Mouse (Mus musculus) hindbrain, embryonic 11.5 days (tissue): Measurements from ENCODE around the gene Enoph1. TPM values are rescaled to one million over a fixed set of nuclear protein-coding genes. Genes with fewer than 3 reads are reported as not detected.
A peak's percentile ranks its signal among the peaks of the same experiment; 100 is the strongest.

Experiments
- ATAC-seq: fragments of 200-750 bp; cut with Nextera tagmentation; 2 replicates; pipeline ENCODE4 v1.8.0; 2017; ENCODE audit warnings: mild to moderate bottlenecking, moderate TSS enrichment, moderate library complexity; ENCODE audit not compliant: low FRiP score
- DNase-seq: peaks from one replicate; pipeline ENCODE4 v3.0.0-alpha.2; 2015; ENCODE audit warnings: low spot score
- H3K27ac ChIP-seq: fragments of 300-500 bp; sonication (generic); 2 replicates; pipeline ENCODE4 v1.5.1; 2014; ENCODE audit warnings: mild to moderate bottlenecking, low read depth, low read length
- H3K27me3 ChIP-seq: fragments of 300-500 bp; sonication (generic); 2 replicates; pipeline ENCODE4 v1.6.1; 2014; ENCODE audit warnings: mild to moderate bottlenecking, low read length, moderate library complexity, mixed read lengths; ENCODE audit not compliant: control insufficient read depth, insufficient read depth
- H3K36me3 ChIP-seq: fragments of 300-500 bp; sonication (generic); 2 replicates; pipeline ENCODE4 v1.6.1; 2014; ENCODE audit warnings: mild to moderate bottlenecking, low read length, moderate library complexity, mixed read lengths; ENCODE audit not compliant: control insufficient read depth, insufficient read depth
- H3K4me1 ChIP-seq: fragments of 300-500 bp; sonication (generic); replicated peaks from 2 replicates; pipeline ENCODE4 v1.6.1; 2014; ENCODE audit warnings: low read length, mixed read lengths; ENCODE audit not compliant: control insufficient read depth, insufficient read depth
- H3K4me2 ChIP-seq: fragments of 300-500 bp; sonication (generic); replicated peaks from 2 replicates; pipeline ENCODE4 v1.6.1; 2014; ENCODE audit warnings: mild to moderate bottlenecking, low read depth, low read length
- H3K4me3 ChIP-seq: fragments of 300-500 bp; sonication (generic); 2 replicates; pipeline ENCODE4 v1.5.1; 2014; ENCODE audit warnings: low read depth, low read length
- H3K9ac ChIP-seq: fragments of 300-500 bp; sonication (generic); 2 replicates; pipeline ENCODE4 v1.6.1; 2014; ENCODE audit warnings: low read depth, low read length
- H3K9me3 ChIP-seq: fragments of 300-500 bp; sonication (generic); 2 replicates; pipeline ENCODE4 v1.6.1; 2016; ENCODE audit warnings: low read length; ENCODE audit not compliant: control insufficient read depth
- WGBS: fragments of 180-500 bp; shearing (Covaris S2); extraction: QIAGEN DNeasy Blood & Tissue Kit; methylation state at CpG from one replicate; pipeline ENCODE4 v1.1.7; 2014; 5-methylcytosine and 5-hydroxymethylcytosine counted together
- polyA plus RNA-seq: library from polyadenylated mRNA; unstranded; fragments of >200 nt; fragmentation: Nextera tagmentation; extraction: Ambion mirVana; gene quantifications from 2 replicates; pipeline ENCODE4 v1.2.1, GENCODE M21; 2014

The Enoph1 gene
- 47.6 and 48.8 TPM in 2 replicates for polyA plus RNA-seq

- Histone ChIP-seq H3K27me3 (no peaks in the 10 kb centered on the region), H3K4me1 (no peaks in the 10 kb centered on the region; the same call in none of the 2 replicates), H3K4me2 (peak within 1 kb of the TSS; percentile 66), H3K4me3 (peak within 1 kb of the TSS; percentile 97), H3K27ac (peak within 1 kb of the TSS; percentile 98), H3K9me3 (no peaks in the 10 kb centered on the region), H3K9ac (peak within 1 kb of the TSS; percentile 100), H3K36me3 (peaks cover 5% of the 10 kb centered on the region; the same call in 1 of the 2 replicates)
- peak; percentile 92 for ATAC-seq
- DNase-seq: peak; percentile 96
- WGBS: 0% methylated on average over 56 of the region's 57 CpGs
Observed at GRCm38 (mm10) chr5:100039602-100040142, at the start of gene Enoph1, which contains the start of gene Hnrnpdl. TSS of gene Enoph1 (plus strand) at chr5:100039985. TSS of gene Hnrnpdl (minus strand) at chr5:100039664.

- no peak for ATAC-seq
- DNase-seq: no peak
- Histone ChIP-seq H3K4me3 (no peak overlapping the region), H3K27ac (no peak overlapping the region), H3K36me3 (no peaks in the 10 kb centered on the region), H3K4me1 (no peaks in the 10 kb centered on the region), H3K4me2 (no peak overlapping the region), H3K9ac (no peak overlapping the region), H3K27me3 (no peaks in the 10 kb centered on the region), H3K9me3 (no peaks in the 10 kb centered on the region)
- 84% methylated on average over 3 of the region's 3 CpGs for WGBS
Observed at GRCm38 (mm10) chr5:99994166-99994565, 45.6 kb upstream of the Enoph1 start.

GRCm38 (mm10) chr5:99994680-99995079 is 45.1 kb upstream of the Enoph1 start:
- Histone ChIP-seq H3K27ac (no peak overlapping the region), H3K4me1 (no peaks in the 10 kb centered on the region), H3K4me2 (no peak overlapping the region), H3K27me3 (no peaks in the 10 kb centered on the region), H3K9me3 (no peaks in the 10 kb centered on the region), H3K9ac (no peak overlapping the region), H3K4me3 (no peak overlapping the region), H3K36me3 (no peaks in the 10 kb centered on the region)
- ATAC-seq (no peak), DNase-seq (no peak)
- 93% methylated on average over 3 of the region's 3 CpGs for WGBS

GRCm38 (mm10) chr5:100000048-100000447 is 39.7 kb upstream of the Enoph1 start:
- no peak overlapping the region for H3K4me3 ChIP-seq
- no peak overlapping the region for H3K9ac ChIP-seq
- no peaks in the 10 kb centered on the region for H3K36me3 ChIP-seq
- H3K27me3 ChIP-seq: no peaks in the 10 kb centered on the region
- WGBS: 86% methylated on average over 7 of the region's 7 CpGs
- ATAC-seq (no peak), DNase-seq (peak; percentile 1)
- H3K4me1 ChIP-seq: no peaks in the 10 kb centered on the region
- no peak overlapping the region for H3K27ac ChIP-seq
- H3K4me2 ChIP-seq: no peak overlapping the region
- no peaks in the 10 kb centered on the region for H3K9me3 ChIP-seq

- Histone ChIP-seq H3K9ac (no peak overlapping the region), H3K27me3 (no peaks in the 10 kb centered on the region), H3K4me1 (no peaks in the 10 kb centered on the region), H3K9me3 (no peaks in the 10 kb centered on the region), H3K4me3 (no peak overlapping the region), H3K4me2 (no peak overlapping the region), H3K27ac (no peak overlapping the region), H3K36me3 (no peaks in the 10 kb centered on the region)
- no peak for ATAC-seq
- no peak for DNase-seq
- WGBS: 43% methylated on average over 6 of the region's 8 CpGs
Observed at GRCm38 (mm10) chr5:100000500-100000899, 39.3 kb upstream of the Enoph1 start.

GRCm38 (mm10) chr5:100003895-100004294 is 35.9 kb upstream of the Enoph1 start:
- H3K9ac ChIP-seq: no peak overlapping the region
- no peaks in the 10 kb centered on the region for H3K36me3 ChIP-seq
- H3K27me3 ChIP-seq: no peaks in the 10 kb centered on the region
- H3K4me2 ChIP-seq: no peak overlapping the region
- no peak overlapping the region for H3K27ac ChIP-seq
- DNase-seq: no peak
- no peak for ATAC-seq
- no peaks in the 10 kb centered on the region for H3K4me1 ChIP-seq
- no peak overlapping the region for H3K4me3 ChIP-seq
- WGBS: 84% methylated on average over 4 of the region's 4 CpGs
- no peaks in the 10 kb centered on the region for H3K9me3 ChIP-seq

GRCm38 (mm10) chr5:100005431-100005830 is 34.4 kb upstream of the Enoph1 start:
- no peak for ATAC-seq
- no peak for DNase-seq
- 75% methylated on average over 3 of the region's 3 CpGs for WGBS

GRCm38 (mm10) chr5:100005896-100006295 is 33.9 kb upstream of the Enoph1 start:
- Histone ChIP-seq H3K27ac (no peak overlapping the region), H3K4me1 (no peaks in the 10 kb centered on the region), H3K36me3 (no peaks in the 10 kb centered on the region), H3K9ac (no peak overlapping the region), H3K9me3 (no peaks in the 10 kb centered on the region), H3K27me3 (no peaks in the 10 kb centered on the region), H3K4me2 (no peak overlapping the region), H3K4me3 (no peak overlapping the region)
- no peak for ATAC-seq
- WGBS: 75% methylated on average over 6 of the region's 6 CpGs
- no peak for DNase-seq

More at GRCm38 (mm10) chr5:100005431-100005830, 34.4 kb upstream of the Enoph1 start:
- Histone ChIP-seq H3K4me3 (no peak overlapping the region), H3K9ac (no peak overlapping the region), H3K36me3 (no peaks in the 10 kb centered on the region), H3K4me2 (no peak overlapping the region), H3K4me1 (no peaks in the 10 kb centered on the region), H3K27me3 (no peaks in the 10 kb centered on the region), H3K9me3 (no peaks in the 10 kb centered on the region), H3K27ac (no peak overlapping the region)

GRCm38 (mm10) chr5:100006324-100007039 is 33.3 kb upstream of the Enoph1 start:
- Histone ChIP-seq H3K27ac (no peak overlapping the region), H3K4me1 (no peaks in the 10 kb centered on the region), H3K4me3 (no peak overlapping the region), H3K9ac (no peak overlapping the region), H3K36me3 (no peaks in the 10 kb centered on the region), H3K4me2 (no peak overlapping the region), H3K9me3 (no peaks in the 10 kb centered on the region), H3K27me3 (no peaks in the 10 kb centered on the region)
- WGBS: 90% methylated on average over 4 of the region's 4 CpGs
- ATAC-seq (no peak), DNase-seq (no peak)
